Mouse (Mus musculus): ENCODE measurements at regions not wholly inside any gene's neighbourhood (a gene's known extent, or its start where the extent isn't known, plus 50 kb on each side); places are given as distances from the start of the nearest gene placed in this dataset.

DNA sequence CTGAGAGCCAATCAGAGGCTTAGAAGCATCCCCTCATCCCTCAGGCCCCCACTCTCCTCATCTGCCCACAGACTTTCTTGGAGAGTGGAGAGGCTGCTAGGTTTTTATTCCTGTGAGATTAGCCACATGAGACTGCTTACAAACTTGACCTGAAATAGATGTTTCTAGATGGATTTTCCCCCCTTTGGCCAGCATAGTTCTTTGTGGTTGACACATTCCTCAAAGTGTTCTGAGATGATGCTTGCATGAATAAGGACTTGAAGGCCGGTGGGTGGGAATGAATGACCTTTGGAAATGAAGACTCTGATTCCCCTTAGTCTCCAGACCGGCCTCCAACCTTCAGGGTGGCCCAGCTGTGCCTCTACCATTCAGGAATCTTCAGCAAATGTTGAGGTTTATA, 273.8 kb downstream of the Fam173b start:
- no peak for ATAC-seq (ENCODE audit: low FRiP score, low TSS enrichment)
- no peaks in the 10 kb centered on the region for H3K36me3 ChIP-seq (ENCODE audit: control insufficient read depth, insufficient read depth, low read length)
- no peak overlapping the region for H3K27ac ChIP-seq (ENCODE audit: low read depth, low read length)
- H3K4me3 ChIP-seq (ENCODE audit: low read length), result no peak overlapping the region
- WGBS, result 94% methylated on average over 2 of the region's 2 CpGs
- H3K27me3 ChIP-seq (ENCODE audit: control insufficient read depth, insufficient read depth, low read length), result peaks cover 11% of the 10 kb centered on the region; the same call in 1 of the 2 replicates
- H3K9me3 ChIP-seq (ENCODE audit: control insufficient read depth, low read length), result no peaks in the 10 kb centered on the region
- no peaks in the 10 kb centered on the region for H3K4me1 ChIP-seq (ENCODE audit: control insufficient read depth, insufficient read depth, low read length)
- H3K4me2 ChIP-seq (replicated peaks; ENCODE audit: low read depth, low read length), result no peak overlapping the region
- H3K9ac ChIP-seq (ENCODE audit: low read depth, low read length), result no peak overlapping the region

DNA sequence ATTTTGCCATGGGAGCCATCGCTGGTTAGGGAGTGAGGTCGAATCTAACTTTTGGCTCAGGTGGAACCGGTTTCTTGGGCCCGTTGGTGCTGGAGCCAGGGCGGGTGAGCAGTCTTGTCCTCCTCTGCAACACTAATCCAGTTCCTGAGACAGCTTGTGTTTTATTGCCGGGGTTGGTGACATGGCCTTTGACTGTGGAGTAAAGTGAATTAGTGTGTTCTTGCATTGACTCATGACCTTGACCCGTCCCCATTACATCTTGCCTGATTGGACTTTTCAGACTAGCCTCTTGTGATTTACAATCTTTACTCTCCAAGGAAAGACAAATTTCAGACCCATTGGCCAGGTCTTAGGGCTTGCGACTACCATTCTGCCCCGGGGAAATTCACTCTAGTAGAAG, 278.8 kb downstream of the Fam173b start:
- Histone ChIP-seq H3K36me3 (ENCODE audit: control insufficient read depth, insufficient read depth, low read length) (no peaks in the 10 kb centered on the region), H3K4me3 (ENCODE audit: low read length) (no peak overlapping the region), H3K4me1 (ENCODE audit: control insufficient read depth, insufficient read depth, low read length) (peaks cover 12% of the 10 kb centered on the region; the same call in 1 of the 2 replicates), H3K9ac (ENCODE audit: low read depth, low read length) (no peak overlapping the region), H3K9me3 (ENCODE audit: control insufficient read depth, low read length) (no peaks in the 10 kb centered on the region), H3K4me2 (replicated peaks; ENCODE audit: low read depth, low read length) (no peak overlapping the region), H3K27me3 (ENCODE audit: control insufficient read depth, insufficient read depth, low read length) (peaks cover 3% of the 10 kb centered on the region), H3K27ac (ENCODE audit: low read depth, low read length) (no peak overlapping the region)
- WGBS, result 19% methylated on average over 9 of the region's 9 CpGs
- ATAC-seq (ENCODE audit: low FRiP score, low TSS enrichment), result peak; percentile 80

DNA sequence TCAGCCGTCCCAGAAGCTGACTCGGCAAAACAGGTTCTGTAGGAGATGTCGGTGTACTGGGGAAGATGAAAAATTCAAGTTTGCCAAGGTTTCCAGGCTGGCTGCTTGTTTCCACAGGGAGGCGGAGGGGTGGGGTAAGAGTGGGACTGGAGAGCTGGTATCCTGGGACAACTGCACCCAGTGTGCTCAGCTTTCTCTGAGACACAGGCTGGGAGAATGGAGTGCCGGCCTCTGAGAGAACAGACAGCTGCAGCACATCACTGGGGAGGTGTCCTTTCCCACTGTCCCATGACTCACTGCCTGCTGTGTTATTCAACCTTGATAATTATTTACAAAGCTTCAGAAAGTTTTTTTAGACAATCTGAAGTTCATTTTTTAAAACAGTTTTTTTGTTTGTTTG, 280.7 kb downstream of the Fam173b start:
- Histone ChIP-seq H3K4me2 (replicated peaks; ENCODE audit: low read depth, low read length) (no peak overlapping the region), H3K27ac (ENCODE audit: low read depth, low read length) (no peak overlapping the region), H3K4me3 (ENCODE audit: low read length) (no peak overlapping the region), H3K9ac (ENCODE audit: low read depth, low read length) (no peak overlapping the region), H3K27me3 (ENCODE audit: control insufficient read depth, insufficient read depth, low read length) (no peaks in the 10 kb centered on the region; the same call in 1 of the 2 replicates), H3K9me3 (ENCODE audit: control insufficient read depth, low read length) (no peaks in the 10 kb centered on the region), H3K36me3 (ENCODE audit: control insufficient read depth, insufficient read depth, low read length) (no peaks in the 10 kb centered on the region), H3K4me1 (ENCODE audit: control insufficient read depth, insufficient read depth, low read length) (peaks cover 12% of the 10 kb centered on the region; the same call in 1 of the 2 replicates)
- WGBS, result 21% methylated on average over 5 of the region's 5 CpGs
- ATAC-seq (ENCODE audit: low FRiP score, low TSS enrichment), result peak; percentile 50; the same call in 1 of the 2 replicates

DNA sequence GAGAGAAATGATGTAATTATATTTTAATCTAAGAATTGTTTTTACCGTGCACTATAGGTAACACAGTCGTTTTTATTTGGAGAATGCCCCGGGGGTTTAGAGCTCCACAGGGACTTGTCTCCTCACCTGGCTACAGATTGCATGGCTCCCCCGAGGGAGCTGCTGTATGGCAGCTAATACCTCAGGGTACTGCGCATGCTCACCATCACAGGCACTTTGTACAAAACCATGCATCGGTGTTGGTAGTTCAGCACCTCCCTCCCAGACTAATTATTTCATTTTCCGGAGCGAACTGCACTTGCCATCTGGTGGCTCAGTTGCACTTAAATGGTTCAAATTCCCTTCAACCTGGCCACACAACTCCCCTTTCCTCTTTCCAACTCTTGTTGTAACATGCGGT, 281.9 kb downstream of the Fam173b start:
- Histone ChIP-seq H3K4me1 (ENCODE audit: control insufficient read depth, insufficient read depth, low read length) (peaks cover 12% of the 10 kb centered on the region; the same call in 1 of the 2 replicates), H3K36me3 (ENCODE audit: control insufficient read depth, insufficient read depth, low read length) (no peaks in the 10 kb centered on the region), H3K9me3 (ENCODE audit: control insufficient read depth, low read length) (no peaks in the 10 kb centered on the region), H3K9ac (ENCODE audit: low read depth, low read length) (no peak overlapping the region), H3K4me3 (ENCODE audit: low read length) (no peak overlapping the region), H3K27me3 (ENCODE audit: control insufficient read depth, insufficient read depth, low read length) (no peaks in the 10 kb centered on the region; the same call in 1 of the 2 replicates), H3K4me2 (replicated peaks; ENCODE audit: low read depth, low read length) (no peak overlapping the region), H3K27ac (ENCODE audit: low read depth, low read length) (no peak overlapping the region)
- ATAC-seq (ENCODE audit: low FRiP score, low TSS enrichment), result no peak
- 85% methylated on average over 9 of the region's 9 CpGs for WGBS

DNA sequence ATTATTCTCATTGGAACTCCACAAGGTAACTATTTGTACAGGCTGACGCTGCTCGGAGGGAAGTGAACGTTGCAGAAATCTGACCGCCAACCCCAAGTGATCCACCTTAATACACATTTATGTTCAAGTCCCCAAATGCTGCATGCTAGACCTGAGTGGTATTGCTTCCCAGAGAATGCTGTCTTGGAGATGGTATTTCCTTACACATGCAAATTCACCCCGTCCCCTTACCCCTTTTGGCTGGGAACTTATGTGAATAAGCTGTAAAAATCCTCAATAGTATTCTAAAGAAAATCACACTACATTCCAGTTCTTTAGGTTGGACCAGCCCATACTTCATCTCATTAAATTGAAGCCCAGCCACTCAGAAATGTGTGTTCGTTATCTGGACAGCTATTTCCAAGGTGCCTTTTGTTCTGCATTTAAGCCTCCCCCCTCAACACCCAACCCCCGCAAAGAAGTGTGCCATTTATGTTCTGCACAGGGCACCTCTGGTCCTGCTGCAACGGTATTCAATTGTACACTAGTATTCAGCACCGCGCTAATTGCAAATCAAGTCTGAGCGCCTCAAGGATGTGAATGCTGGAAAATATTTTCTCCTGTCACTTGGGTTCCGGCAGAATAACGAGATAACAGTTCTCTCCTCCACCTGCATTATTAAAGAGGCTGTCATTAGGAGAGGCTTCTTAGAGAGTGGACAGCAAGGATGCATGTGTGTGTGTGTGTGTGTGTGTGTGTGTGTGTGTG, 278.0 kb upstream of the Tas2r119 start:
- no peak for ATAC-seq (ENCODE audit: low FRiP score, low TSS enrichment)
- H3K27me3 ChIP-seq (ENCODE audit: control insufficient read depth, insufficient read depth, low read length), result no peaks in the 10 kb centered on the region
- no peaks in the 10 kb centered on the region for H3K36me3 ChIP-seq (ENCODE audit: control insufficient read depth, insufficient read depth, low read length)
- H3K27ac ChIP-seq (ENCODE audit: low read depth, low read length), result no peak overlapping the region
- no peaks in the 10 kb centered on the region for H3K9me3 ChIP-seq (ENCODE audit: control insufficient read depth, low read length)
- H3K9ac ChIP-seq (ENCODE audit: low read depth, low read length), result no peak overlapping the region
- H3K4me2 ChIP-seq (replicated peaks; ENCODE audit: low read depth, low read length), result no peak overlapping the region
- H3K4me3 ChIP-seq (ENCODE audit: low read length), result no peak overlapping the region
- 78% methylated on average over 13 of the region's 13 CpGs for WGBS
- H3K4me1 ChIP-seq (ENCODE audit: control insufficient read depth, insufficient read depth, low read length), result no peaks in the 10 kb centered on the region

DNA sequence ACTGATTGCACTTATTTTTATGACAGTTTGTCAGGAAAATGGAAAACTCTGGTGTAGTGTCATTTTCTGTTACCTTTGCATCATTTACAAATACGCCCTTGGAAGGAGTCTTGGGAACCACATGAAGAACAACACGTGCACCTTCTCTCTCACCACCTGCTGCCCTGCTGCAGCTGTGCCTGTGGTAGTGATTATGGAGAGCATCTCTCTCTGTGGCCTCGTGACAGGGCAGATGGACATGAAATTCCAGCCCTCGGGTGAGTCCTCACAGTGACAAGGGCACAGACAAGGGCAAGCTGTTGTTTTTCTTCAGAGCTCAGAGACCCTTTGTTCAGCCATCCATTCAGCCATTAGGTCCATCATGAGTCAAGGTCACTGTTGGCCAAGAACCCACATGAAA, 276.8 kb upstream of the Tas2r119 start:
- H3K9ac ChIP-seq (ENCODE audit: low read depth, low read length), result no peak overlapping the region
- 42% methylated on average over 4 of the region's 4 CpGs for WGBS
- H3K36me3 ChIP-seq (ENCODE audit: control insufficient read depth, insufficient read depth, low read length), result no peaks in the 10 kb centered on the region
- no peak overlapping the region for H3K27ac ChIP-seq (ENCODE audit: low read depth, low read length)
- no peak overlapping the region for H3K4me2 ChIP-seq (replicated peaks; ENCODE audit: low read depth, low read length)
- no peaks in the 10 kb centered on the region for H3K9me3 ChIP-seq (ENCODE audit: control insufficient read depth, low read length)
- no peak overlapping the region for H3K4me3 ChIP-seq (ENCODE audit: low read length)
- H3K27me3 ChIP-seq (ENCODE audit: control insufficient read depth, insufficient read depth, low read length), result no peaks in the 10 kb centered on the region
- ATAC-seq (ENCODE audit: low FRiP score, low TSS enrichment), result 0 out of 2 replicates have a peak, but pooled peaks have one; percentile 68
- H3K4me1 ChIP-seq (ENCODE audit: control insufficient read depth, insufficient read depth, low read length), result no peaks in the 10 kb centered on the region

- no peak overlapping the region for H3K9ac ChIP-seq (ENCODE audit: low read depth, low read length)
- no peaks in the 10 kb centered on the region for H3K36me3 ChIP-seq (ENCODE audit: control insufficient read depth, insufficient read depth, low read length)
- no peaks in the 10 kb centered on the region for H3K4me1 ChIP-seq (ENCODE audit: control insufficient read depth, insufficient read depth, low read length)
- no peak overlapping the region for H3K27ac ChIP-seq (ENCODE audit: low read depth, low read length)
- no peaks in the 10 kb centered on the region for H3K9me3 ChIP-seq (ENCODE audit: control insufficient read depth, low read length)
- 83% methylated on average over 9 of the region's 9 CpGs for WGBS
- no peaks in the 10 kb centered on the region for H3K27me3 ChIP-seq (ENCODE audit: control insufficient read depth, insufficient read depth, low read length)
- no peak overlapping the region for H3K4me2 ChIP-seq (replicated peaks; ENCODE audit: low read depth, low read length)
- H3K4me3 ChIP-seq (ENCODE audit: low read length), result no peak overlapping the region
- ATAC-seq (ENCODE audit: low FRiP score, low TSS enrichment), result no peak
Measured at GRCm38 (mm10) chr15:31908432-31908831, 268.7 kb upstream of the Tas2r119 start.

DNA sequence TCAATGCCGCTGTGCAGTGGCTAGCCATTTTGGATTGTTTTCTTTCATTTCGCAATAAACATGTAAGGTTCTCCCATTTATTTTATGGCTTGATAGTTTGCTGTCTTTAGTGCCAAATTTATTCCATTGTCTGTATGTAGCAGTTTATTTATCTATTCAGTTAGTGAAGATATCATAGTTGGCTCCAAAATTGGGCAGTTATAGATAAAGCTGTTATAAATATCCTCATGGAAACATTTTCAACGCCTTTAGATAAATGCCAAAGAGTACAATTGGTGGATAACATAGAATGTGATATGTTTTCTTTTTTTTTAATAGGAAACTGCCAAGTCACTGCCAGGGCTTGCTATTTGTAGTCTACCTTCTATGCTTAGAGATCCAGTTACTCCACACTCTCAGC, 265.1 kb upstream of the Tas2r119 start:
- no peaks in the 10 kb centered on the region for H3K9me3 ChIP-seq (ENCODE audit: control insufficient read depth, low read length)
- no peak for ATAC-seq (ENCODE audit: low FRiP score, low TSS enrichment)
- H3K4me1 ChIP-seq (ENCODE audit: control insufficient read depth, insufficient read depth, low read length), result no peaks in the 10 kb centered on the region
- no peak overlapping the region for H3K27ac ChIP-seq (ENCODE audit: low read depth, low read length)
- no peak overlapping the region for H3K4me2 ChIP-seq (replicated peaks; ENCODE audit: low read depth, low read length)
- H3K36me3 ChIP-seq (ENCODE audit: control insufficient read depth, insufficient read depth, low read length), result no peaks in the 10 kb centered on the region
- no peak overlapping the region for H3K4me3 ChIP-seq (ENCODE audit: low read length)
- H3K27me3 ChIP-seq (ENCODE audit: control insufficient read depth, insufficient read depth, low read length), result no peaks in the 10 kb centered on the region
- H3K9ac ChIP-seq (ENCODE audit: low read depth, low read length), result no peak overlapping the region
- 90% methylated on average over 3 of the region's 3 CpGs for WGBS

- H3K27me3 ChIP-seq (ENCODE audit: control insufficient read depth, insufficient read depth, low read length), result no peaks in the 10 kb centered on the region
- H3K9me3 ChIP-seq (ENCODE audit: control insufficient read depth, low read length), result no peaks in the 10 kb centered on the region
- no peaks in the 10 kb centered on the region for H3K36me3 ChIP-seq (ENCODE audit: control insufficient read depth, insufficient read depth, low read length)
- 82% methylated on average over 3 of the region's 3 CpGs for WGBS
- H3K4me3 ChIP-seq (ENCODE audit: low read length), result no peak overlapping the region
- H3K9ac ChIP-seq (ENCODE audit: low read depth, low read length), result no peak overlapping the region
- H3K27ac ChIP-seq (ENCODE audit: low read depth, low read length), result no peak overlapping the region
- H3K4me2 ChIP-seq (replicated peaks; ENCODE audit: low read depth, low read length), result no peak overlapping the region
- ATAC-seq (ENCODE audit: low FRiP score, low TSS enrichment), result no peak
- no peaks in the 10 kb centered on the region for H3K4me1 ChIP-seq (ENCODE audit: control insufficient read depth, insufficient read depth, low read length)
Measured at GRCm38 (mm10) chr15:31921485-31921884, 255.6 kb upstream of the Tas2r119 start.

Data from kidney, embryonic 14.5 days (tissue).